Mouse (Mus musculus) liver, embryonic 13.5 days (tissue): ENCODE measurements around the gene Scgn. TPM values are rescaled to one million over a fixed set of nuclear protein-coding genes. Genes with fewer than 3 reads are reported as not detected.

ENCODE experiments used
- ATAC-seq: fragments of 200-750 bp; cut with Nextera tagmentation; 2 replicates; pipeline ENCODE4 v1.8.0; 2017; ENCODE audit warnings: low read depth, mild to moderate bottlenecking, moderate number of reproducible peaks, moderate library complexity
- DNase-seq: peaks from one replicate; pipeline ENCODE4 v3.0.0; 2022
- H3K27ac ChIP-seq: fragments of 300-500 bp; sonication (generic); 2 replicates; pipeline ENCODE4 v1.5.1; 2015; ENCODE audit warnings: moderate library complexity, mild to moderate bottlenecking, inconsistent platforms
- H3K27me3 ChIP-seq: fragments of 300-500 bp; sonication (generic); 2 replicates; pipeline ENCODE4 v1.6.1; 2015; ENCODE audit warnings: mild to moderate bottlenecking, inconsistent platforms
- H3K36me3 ChIP-seq: fragments of 300-500 bp; sonication (generic); 2 replicates; pipeline ENCODE4 v1.6.1; 2015; ENCODE audit warnings: mild to moderate bottlenecking, inconsistent platforms
- H3K4me1 ChIP-seq: fragments of 300-500 bp; sonication (generic); replicated peaks from 2 replicates; pipeline ENCODE4 v1.6.1; 2015; ENCODE audit warnings: inconsistent platforms
- H3K4me2 ChIP-seq: fragments of 300-500 bp; sonication (generic); 2 replicates; pipeline ENCODE4 v1.6.1; 2015; ENCODE audit warnings: inconsistent platforms, mild to moderate bottlenecking, moderate library complexity
- H3K4me3 ChIP-seq: fragments of 300-500 bp; sonication (generic); replicated peaks from 2 replicates; pipeline ENCODE4 v1.5.1; 2015; ENCODE audit warnings: mild to moderate bottlenecking, inconsistent platforms
- H3K9ac ChIP-seq: fragments of 300-500 bp; sonication (generic); 2 replicates; pipeline ENCODE4 v1.6.1; 2015; ENCODE audit warnings: mild to moderate bottlenecking, inconsistent platforms
- H3K9me3 ChIP-seq: fragments of 300-500 bp; sonication (generic); replicated peaks from 2 replicates; pipeline ENCODE4 v1.6.1; 2016; ENCODE audit warnings: inconsistent platforms
- WGBS: fragments of 180-500 bp; shearing (Covaris S2); methylation state at CpG from one replicate; pipeline ENCODE4 v1.1.7; 2015; ENCODE audit not compliant: insufficient replicate concordance; 5-methylcytosine and 5-hydroxymethylcytosine counted together
- polyA plus RNA-seq: library from polyadenylated mRNA; unstranded; fragments of >200 nt; fragmentation: Nextera tagmentation; extraction: Ambion mirVana; gene quantifications from 2 replicates; pipeline ENCODE4 v1.2.1, GENCODE M21; 2015

Scgn gene
- not detected in 2 replicates for polyA plus RNA-seq

DNA sequence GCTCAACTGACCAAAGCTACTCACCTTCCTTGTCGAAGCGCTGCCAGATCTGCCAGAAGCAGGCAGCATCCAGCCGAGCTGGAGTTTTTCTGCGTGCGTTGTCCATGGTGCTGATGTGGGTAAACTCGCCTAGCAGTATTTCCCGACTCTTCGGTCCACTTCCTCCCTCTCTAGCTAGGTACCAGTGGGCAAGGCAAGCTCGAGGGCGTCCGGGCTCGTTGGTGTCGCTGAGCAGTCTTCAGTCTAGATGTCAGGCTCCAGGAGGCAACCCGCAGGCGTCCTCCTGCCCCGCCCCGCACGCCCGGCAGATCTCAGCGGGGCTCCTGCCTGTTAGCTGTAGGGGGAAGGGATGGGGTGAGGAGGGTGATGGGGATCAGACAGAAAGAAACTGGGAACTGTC is at the start of gene Scgn:
TSS of gene Scgn (minus strand) at position 287 of the 400 bp plus-strand sequence.
- Histone ChIP-seq H3K4me2 (no peak within 1 kb of the TSS), H3K9me3 (no peaks in the 10 kb centered on the region), H3K36me3 (no peaks in the 10 kb centered on the region), H3K4me3 (no peak within 1 kb of the TSS), H3K9ac (no peak within 1 kb of the TSS), H3K4me1 (no peaks in the 10 kb centered on the region), H3K27me3 (peaks cover 48% of the 10 kb centered on the region), H3K27ac (no peak within 1 kb of the TSS)
- ATAC-seq (no peak), DNase-seq (peak; percentile 28)
- WGBS, result 2% methylated on average over 20 of the region's 20 CpGs

DNA sequence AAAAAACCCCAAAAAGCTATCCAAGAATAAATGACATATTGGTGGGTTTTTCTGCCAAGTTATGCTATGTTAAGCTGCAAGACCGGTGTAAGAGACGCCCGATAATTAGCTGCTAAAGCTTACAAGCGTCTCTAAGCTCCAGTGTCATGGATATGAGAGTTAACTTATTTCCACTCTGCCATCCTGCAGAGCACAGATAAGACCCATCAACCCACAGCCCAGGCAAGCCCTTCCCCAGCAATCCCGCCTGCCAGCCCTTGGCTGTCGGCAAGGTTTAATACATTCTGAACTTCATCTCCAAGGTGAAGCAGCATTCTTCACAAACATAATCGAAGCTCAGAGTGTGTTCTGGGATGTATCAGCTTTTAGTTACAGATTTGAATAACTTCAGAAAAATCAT is 49.2 kb upstream of the Scgn start:
- H3K27ac ChIP-seq, result no peak overlapping the region
- no peaks in the 10 kb centered on the region for H3K36me3 ChIP-seq
- no peaks in the 10 kb centered on the region for H3K9me3 ChIP-seq
- peaks cover 13% of the 10 kb centered on the region; the same call in 1 of the 2 replicates for H3K27me3 ChIP-seq
- peak; percentile 38 for DNase-seq
- peaks cover 10% of the 10 kb centered on the region; the same call in 1 of the 2 replicates for H3K4me1 ChIP-seq
- no peak overlapping the region for H3K4me2 ChIP-seq
- 19% methylated on average over 7 of the region's 7 CpGs for WGBS
- no peak overlapping the region for H3K4me3 ChIP-seq
- no peak overlapping the region for H3K9ac ChIP-seq
- ATAC-seq, result peak; percentile 80

DNA sequence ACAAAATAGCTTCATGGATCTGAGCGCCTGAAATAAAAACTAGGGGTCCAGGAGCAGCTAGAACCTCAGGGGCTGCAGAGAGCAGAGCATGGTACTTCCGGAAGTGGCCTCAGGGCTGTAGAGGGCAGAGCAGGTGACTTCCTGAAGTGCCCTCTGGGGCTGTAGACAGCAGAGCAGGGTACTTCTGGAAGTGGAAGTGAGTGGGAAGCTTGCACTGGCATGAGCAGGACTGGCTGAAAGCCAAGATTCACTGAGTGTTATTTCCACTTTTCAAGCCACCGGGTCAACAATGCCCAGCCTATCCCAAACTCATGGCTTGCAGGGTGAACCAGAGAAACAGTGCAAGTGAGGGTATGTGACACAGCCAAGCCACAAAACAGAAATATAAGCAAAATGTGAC is 46.5 kb upstream of the Scgn start:
- no peak for ATAC-seq
- Histone ChIP-seq H3K4me2 (no peak overlapping the region), H3K4me3 (no peak overlapping the region), H3K4me1 (peaks cover 10% of the 10 kb centered on the region; the same call in 1 of the 2 replicates), H3K36me3 (no peaks in the 10 kb centered on the region), H3K9ac (no peak overlapping the region), H3K9me3 (no peaks in the 10 kb centered on the region), H3K27me3 (0 out of 2 replicates have a peak, but pooled peaks cover 5% of the 10 kb centered on the region), H3K27ac (no peak overlapping the region)
- DNase-seq, result no peak
- 46% methylated on average over 3 of the region's 3 CpGs for WGBS

DNA sequence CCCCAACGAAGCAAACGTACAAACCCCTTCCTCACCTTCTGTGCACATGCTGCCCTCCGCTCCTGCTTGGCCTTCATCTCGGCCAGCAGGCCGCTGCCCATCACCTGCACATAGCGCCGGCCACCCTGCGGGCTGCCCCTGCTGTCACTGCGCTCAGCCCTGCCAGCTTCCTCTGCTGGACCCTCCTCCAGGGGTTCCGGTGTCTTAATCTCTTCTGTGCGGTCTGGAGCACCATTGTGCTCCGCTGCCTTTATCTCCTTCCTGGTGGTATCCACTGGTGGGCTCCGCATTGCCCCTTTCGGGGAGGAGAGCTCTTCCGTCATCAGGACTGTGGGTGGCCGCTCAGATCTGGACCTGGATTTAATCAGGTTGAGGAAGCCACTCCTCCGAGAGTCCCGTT is 45.1 kb upstream of the Scgn start:
- H3K9ac ChIP-seq, result no peak overlapping the region
- DNase-seq, result no peak
- no peak overlapping the region for H3K27ac ChIP-seq
- no peak for ATAC-seq
- WGBS, result 24% methylated on average over 18 of the region's 18 CpGs
- 0 out of 2 replicates have a peak, but pooled peaks cover 5% of the 10 kb centered on the region for H3K27me3 ChIP-seq
- peak overlapping the region; percentile 28 for H3K4me2 ChIP-seq
- H3K36me3 ChIP-seq, result no peaks in the 10 kb centered on the region
- no peak overlapping the region; the same call in 1 of the 2 replicates for H3K4me3 ChIP-seq
- H3K4me1 ChIP-seq, result peaks cover 10% of the 10 kb centered on the region; the same call in 1 of the 2 replicates
- H3K9me3 ChIP-seq, result no peaks in the 10 kb centered on the region

DNA sequence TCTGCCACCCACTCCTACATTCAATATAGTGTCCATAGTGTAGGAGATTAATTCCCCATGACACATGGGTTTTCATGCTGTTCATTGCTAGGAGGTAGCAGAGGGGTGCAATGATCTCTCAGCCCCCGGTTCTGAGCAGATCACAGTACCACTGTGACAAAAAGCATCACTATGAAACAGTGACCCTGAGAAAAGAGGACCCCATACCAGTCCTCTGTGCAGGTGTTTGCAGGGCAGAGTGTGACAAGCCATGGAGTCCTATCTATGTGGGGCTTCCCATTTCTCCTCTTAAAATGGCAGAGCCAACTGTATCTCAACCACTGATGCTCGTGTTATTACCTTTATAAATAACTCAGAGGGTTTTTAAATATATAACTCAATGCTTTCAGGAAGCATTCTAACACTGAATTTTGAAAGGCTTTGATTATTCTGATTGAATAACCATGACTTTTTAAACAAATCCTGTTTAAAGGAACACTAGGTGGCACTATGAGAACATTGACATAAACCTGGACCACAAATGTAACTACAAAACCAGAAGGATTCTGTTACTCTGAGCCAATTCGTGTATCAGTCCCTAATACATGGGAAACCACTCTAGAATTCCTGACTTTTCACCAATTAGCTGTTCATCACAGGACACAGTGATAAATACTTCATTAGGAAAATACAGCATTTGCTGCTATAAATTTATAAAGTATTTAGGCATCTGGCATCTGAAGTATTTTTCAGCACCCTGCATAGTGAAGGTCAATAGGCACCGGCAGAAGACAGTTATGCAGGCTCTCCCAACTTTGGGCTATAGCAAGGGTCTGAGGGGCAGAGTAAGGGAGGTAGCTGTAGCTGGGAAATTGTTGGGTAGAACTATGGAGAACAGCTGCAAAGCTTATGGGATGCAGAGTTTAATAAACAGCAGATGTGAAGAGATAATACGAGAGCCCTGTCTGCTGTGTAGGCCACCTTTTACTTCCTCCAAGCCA is 36.5 kb upstream of the Scgn start:
- H3K4me2 ChIP-seq, result no peak overlapping the region
- no peak overlapping the region for H3K27ac ChIP-seq
- H3K9ac ChIP-seq, result no peak overlapping the region
- DNase-seq (no peak), ATAC-seq (no peak)
- H3K27me3 ChIP-seq, result no peaks in the 10 kb centered on the region
- no peak overlapping the region for H3K4me3 ChIP-seq
- no peaks in the 10 kb centered on the region for H3K36me3 ChIP-seq
- no peaks in the 10 kb centered on the region for H3K4me1 ChIP-seq
- H3K9me3 ChIP-seq, result no peaks in the 10 kb centered on the region
- WGBS, result 46% methylated on average over 5 of the region's 5 CpGs

DNA sequence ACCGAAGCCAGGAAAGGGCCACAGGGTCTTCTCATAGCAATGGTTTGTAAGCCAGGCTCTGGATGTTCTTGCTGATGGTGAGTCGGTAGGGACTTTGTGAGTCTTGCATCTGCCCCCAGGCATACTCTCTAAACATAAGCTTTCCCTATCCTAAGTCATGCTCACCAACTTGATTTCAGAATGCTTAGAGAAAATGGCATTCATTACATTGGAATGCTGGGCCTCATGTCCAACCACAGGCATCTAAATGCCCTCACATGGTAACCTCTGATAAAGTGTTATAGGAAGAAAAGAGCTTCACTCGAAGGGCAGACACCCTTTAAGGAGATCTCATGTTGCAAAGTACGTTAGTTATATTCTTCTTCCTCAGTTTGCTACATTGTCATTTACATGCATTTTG is 27.5 kb upstream of the Scgn start:
- no peak overlapping the region for H3K4me2 ChIP-seq
- no peak overlapping the region for H3K27ac ChIP-seq
- no peaks in the 10 kb centered on the region for H3K36me3 ChIP-seq
- H3K4me3 ChIP-seq, result no peak overlapping the region
- H3K9ac ChIP-seq, result no peak overlapping the region
- DNase-seq, result no peak
- H3K9me3 ChIP-seq, result no peaks in the 10 kb centered on the region
- no peaks in the 10 kb centered on the region for H3K4me1 ChIP-seq
- H3K27me3 ChIP-seq, result no peaks in the 10 kb centered on the region
- WGBS, result 51% methylated on average over 4 of the region's 4 CpGs
- no peak for ATAC-seq

DNA sequence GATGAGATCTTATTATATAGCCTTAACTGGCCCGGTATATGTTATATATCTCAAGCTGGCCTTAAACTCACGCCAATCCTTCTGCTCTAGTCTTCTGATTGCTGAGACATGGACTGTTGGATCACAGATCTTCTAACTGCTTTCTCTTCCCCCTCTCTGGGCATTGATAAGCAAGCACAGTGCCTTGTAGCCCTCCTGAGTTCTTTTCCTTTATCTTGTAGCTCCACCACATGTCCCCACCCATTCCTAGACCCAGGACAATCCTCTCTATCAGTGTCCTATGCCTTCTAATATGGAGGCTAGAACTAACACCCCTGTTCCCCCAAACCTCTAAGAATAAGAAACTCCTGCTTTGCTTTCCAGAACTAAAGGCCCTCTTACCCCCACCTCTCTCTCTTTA is 14.5 kb upstream of the Scgn start:
- Histone ChIP-seq H3K9me3 (no peaks in the 10 kb centered on the region), H3K9ac (no peak overlapping the region), H3K27me3 (0 out of 2 replicates have a peak, but pooled peaks cover 4% of the 10 kb centered on the region), H3K27ac (no peak overlapping the region), H3K4me1 (peaks cover 14% of the 10 kb centered on the region), H3K4me3 (no peak overlapping the region), H3K4me2 (no peak overlapping the region), H3K36me3 (no peaks in the 10 kb centered on the region)
- ATAC-seq (peak; percentile 76), DNase-seq (peak; percentile 5)
- WGBS, result 35% methylated on average over 2 of the region's 2 CpGs

DNA sequence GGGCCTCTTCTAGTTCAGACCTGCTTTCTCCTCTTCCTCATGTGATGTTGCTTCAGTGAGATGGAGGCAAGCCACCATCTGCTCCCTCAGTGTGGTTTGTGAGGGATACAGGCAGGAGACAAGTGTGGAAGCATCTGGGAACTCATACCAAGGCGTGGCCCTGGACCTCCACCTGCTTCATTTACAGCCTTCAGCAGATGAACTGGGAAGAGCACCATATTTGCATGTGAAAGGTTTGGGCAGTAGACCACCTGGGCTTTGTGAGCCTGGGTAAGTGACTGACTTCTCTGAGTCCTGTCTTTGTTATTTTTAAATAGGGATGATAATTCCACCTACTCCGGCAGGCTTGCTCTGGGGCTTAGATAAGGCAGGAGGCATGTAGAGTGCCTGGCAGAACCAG is 10.8 kb upstream of the Scgn start:
- Histone ChIP-seq H3K27ac (no peak overlapping the region), H3K4me3 (no peak overlapping the region), H3K4me2 (no peak overlapping the region), H3K27me3 (peaks cover 10% of the 10 kb centered on the region; the same call in 1 of the 2 replicates), H3K4me1 (peaks cover 14% of the 10 kb centered on the region), H3K36me3 (no peaks in the 10 kb centered on the region), H3K9me3 (no peaks in the 10 kb centered on the region), H3K9ac (no peak overlapping the region)
- no peak for ATAC-seq
- no peak for DNase-seq
- WGBS, result 38% methylated on average over 2 of the region's 2 CpGs

DNA sequence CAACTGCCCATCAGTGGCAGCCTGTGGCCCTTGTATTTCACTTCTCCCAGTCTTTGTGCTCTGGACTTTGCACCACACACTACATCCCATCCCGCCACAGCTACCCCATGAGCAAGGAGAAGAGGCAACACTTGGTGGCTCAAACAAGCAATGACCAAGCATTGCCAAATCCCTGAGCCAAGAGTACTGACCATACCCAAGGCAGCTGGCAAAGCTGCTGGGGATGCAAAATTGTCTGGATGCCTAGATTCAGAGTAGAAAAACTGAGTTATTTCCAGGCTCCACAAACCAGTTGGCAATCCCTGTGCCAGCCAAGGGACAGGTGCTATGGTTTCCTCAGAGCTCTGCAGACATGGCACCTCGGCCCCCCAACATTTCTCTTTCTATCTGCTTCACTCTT is 10.1 kb upstream of the Scgn start:
- DNase-seq (no peak), ATAC-seq (no peak)
- no peak overlapping the region for H3K9ac ChIP-seq
- H3K36me3 ChIP-seq, result no peaks in the 10 kb centered on the region
- no peak overlapping the region for H3K27ac ChIP-seq
- peaks cover 10% of the 10 kb centered on the region; the same call in 1 of the 2 replicates for H3K27me3 ChIP-seq
- H3K9me3 ChIP-seq, result no peaks in the 10 kb centered on the region
- peaks cover 13% of the 10 kb centered on the region for H3K4me1 ChIP-seq
- no peak overlapping the region for H3K4me3 ChIP-seq
- 45% methylated on average over 2 of the region's 2 CpGs for WGBS
- no peak overlapping the region for H3K4me2 ChIP-seq

DNA sequence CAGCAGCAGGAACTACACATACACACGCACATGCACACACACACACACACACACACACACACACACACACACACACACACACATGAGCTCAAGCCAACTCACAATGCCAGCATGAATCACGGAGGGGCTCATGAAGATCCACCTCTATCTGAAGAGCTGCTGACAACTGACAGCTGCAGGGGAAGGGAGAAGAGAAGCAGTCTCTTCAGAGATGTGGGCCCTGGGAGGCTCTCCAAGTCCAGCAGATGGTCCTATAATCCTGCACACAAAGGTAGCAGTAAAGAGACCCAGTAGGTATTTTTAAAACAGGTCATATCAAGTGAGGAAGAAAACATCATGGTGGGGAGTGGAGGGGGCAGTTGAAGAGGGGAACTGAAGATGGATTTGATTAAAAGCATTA is 7.8 kb upstream of the Scgn start:
- Histone ChIP-seq H3K27ac (no peak overlapping the region), H3K9ac (no peak overlapping the region), H3K27me3 (peaks cover 20% of the 10 kb centered on the region), H3K4me1 (no peaks in the 10 kb centered on the region), H3K36me3 (no peaks in the 10 kb centered on the region), H3K4me3 (no peak overlapping the region), H3K9me3 (no peaks in the 10 kb centered on the region), H3K4me2 (no peak overlapping the region)
- ATAC-seq (no peak), DNase-seq (no peak)
- WGBS, result 39% methylated on average over 2 of the region's 2 CpGs

DNA sequence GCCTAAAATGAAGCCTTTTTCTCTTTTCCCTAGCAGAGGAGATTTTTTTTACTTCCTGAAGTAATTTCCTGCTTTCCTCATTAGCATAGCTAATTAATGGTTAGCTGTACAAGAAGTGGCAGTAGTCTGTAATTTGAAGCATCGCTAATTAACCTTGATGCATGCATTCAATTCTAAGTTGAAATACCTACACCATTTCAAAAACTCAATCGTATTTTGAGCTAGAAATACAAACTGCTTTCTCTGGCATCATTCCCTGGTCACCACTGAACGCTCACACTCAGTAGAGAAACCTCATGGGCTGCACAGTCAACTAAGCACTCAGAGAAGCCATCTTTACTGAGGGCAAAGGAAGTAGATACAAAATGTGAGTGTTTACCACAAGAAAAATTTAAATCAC is 3.7 kb upstream of the Scgn start:
- Histone ChIP-seq H3K27me3 (peaks cover 51% of the 10 kb centered on the region), H3K4me1 (no peaks in the 10 kb centered on the region), H3K4me2 (no peak overlapping the region), H3K9ac (no peak overlapping the region), H3K9me3 (no peaks in the 10 kb centered on the region), H3K36me3 (no peaks in the 10 kb centered on the region), H3K4me3 (no peak overlapping the region), H3K27ac (no peak overlapping the region)
- DNase-seq (no peak), ATAC-seq (no peak)
- 59% methylated on average over 3 of the region's 3 CpGs for WGBS
